Mouse (Mus musculus): ENCODE results near the gene Mybph. TPM values are rescaled to one million over a fixed set of nuclear protein-coding genes. Genes with fewer than 3 reads are reported as not detected.

Mybph gene
- polyA plus RNA-seq, 1 experiment: 0.89 TPM

GRCm38 (mm10) chr1:134219608-134220007 is 26.4 kb downstream of the Mybph start:
- WGBS: 89% methylated on average over 5 of the region's 5 CpGs

DNA sequence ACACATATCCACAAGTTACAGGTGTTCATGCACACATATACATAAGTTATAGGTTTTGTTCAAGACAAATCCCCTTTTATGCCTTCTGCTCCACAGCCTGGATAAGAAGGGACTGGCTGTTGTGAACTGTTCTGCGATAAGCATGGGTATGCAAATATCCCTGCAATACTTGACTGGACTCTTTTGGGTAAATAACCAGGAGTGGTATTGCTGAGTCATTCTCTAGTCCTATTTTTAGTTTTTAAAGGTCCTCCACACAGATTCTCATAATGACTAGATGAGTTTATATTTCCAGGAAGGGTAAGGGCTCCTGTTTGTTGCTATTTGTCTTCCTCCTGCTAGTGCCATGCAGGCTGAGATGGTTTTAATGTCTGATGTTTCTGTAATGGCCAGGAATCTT is 27.9 kb downstream of the Mybph start:
- no peak overlapping the region for H3K27ac ChIP-seq (ENCODE audit: insufficient read depth, low read depth, low read length)
- TF ChIP-seq POLR2A (IDR thresholded peaks at IDR 0.05; ENCODE audit: low read depth, low read length): no peak
- DNase-seq: no peak

More at GRCm38 (mm10) chr1:134219608-134220007, 26.4 kb downstream of the Mybph start:
- Histone ChIP-seq H3K4me1 (ENCODE audit: control insufficient read depth, insufficient read depth, low read length) (peaks cover 10% of the 10 kb centered on the region; the same call in 1 of the 2 replicates), H3K36me3 (ENCODE audit: control insufficient read depth, insufficient read depth, low read length) (no peaks in the 10 kb centered on the region), H3K27me3 (replicated peaks; ENCODE audit: control insufficient read depth, insufficient read depth, low read length) (no peaks in the 10 kb centered on the region), H3K4me3 (ENCODE audit: insufficient read depth, low read depth, low read length) (no peak overlapping the region), H3K27ac (ENCODE audit: insufficient read depth, low read depth, low read length) (no peak overlapping the region)
- TF ChIP-seq POLR2A (IDR thresholded peaks at IDR 0.05; ENCODE audit: low read depth, low read length) (no peak), CTCF (conservative IDR thresholded peaks at IDR 0.05; ENCODE audit: insufficient read depth, insufficient read length, low read depth, low read length) (no peak)
- no peak for DNase-seq

GRCm38 (mm10) chr1:134222122-134223055 is 29.1 kb downstream of the Mybph start:
- H3K4me3 ChIP-seq (ENCODE audit: insufficient read depth, low read depth, low read length): no peak overlapping the region
- peak; percentile 83 for DNase-seq
- H3K27ac ChIP-seq (ENCODE audit: insufficient read depth, low read depth, low read length): no peak overlapping the region
- 30% methylated on average over 8 of the region's 8 CpGs for WGBS
- H3K4me1 ChIP-seq (ENCODE audit: control insufficient read depth, insufficient read depth, low read length): peaks cover 6% of the 10 kb centered on the region; the same call in 1 of the 2 replicates
- H3K27me3 ChIP-seq (replicated peaks; ENCODE audit: control insufficient read depth, insufficient read depth, low read length): no peaks in the 10 kb centered on the region
- TF ChIP-seq POLR2A (IDR thresholded peaks at IDR 0.05; ENCODE audit: low read depth, low read length) (no peak), CTCF (conservative IDR thresholded peaks at IDR 0.05; ENCODE audit: insufficient read depth, insufficient read length, low read depth, low read length) (no peak)
- no peaks in the 10 kb centered on the region for H3K36me3 ChIP-seq (ENCODE audit: control insufficient read depth, insufficient read depth, low read length)

More for the DNA sequence above, 27.9 kb downstream of the Mybph start:
- Histone ChIP-seq H3K27me3 (replicated peaks; ENCODE audit: control insufficient read depth, insufficient read depth, low read length) (no peaks in the 10 kb centered on the region), H3K36me3 (ENCODE audit: control insufficient read depth, insufficient read depth, low read length) (no peaks in the 10 kb centered on the region), H3K4me3 (ENCODE audit: insufficient read depth, low read depth, low read length) (no peak overlapping the region), H3K4me1 (ENCODE audit: control insufficient read depth, insufficient read depth, low read length) (peaks cover 10% of the 10 kb centered on the region; the same call in 1 of the 2 replicates)
- WGBS: 28% methylated on average over 1 of the region's 1 CpGs

DNA sequence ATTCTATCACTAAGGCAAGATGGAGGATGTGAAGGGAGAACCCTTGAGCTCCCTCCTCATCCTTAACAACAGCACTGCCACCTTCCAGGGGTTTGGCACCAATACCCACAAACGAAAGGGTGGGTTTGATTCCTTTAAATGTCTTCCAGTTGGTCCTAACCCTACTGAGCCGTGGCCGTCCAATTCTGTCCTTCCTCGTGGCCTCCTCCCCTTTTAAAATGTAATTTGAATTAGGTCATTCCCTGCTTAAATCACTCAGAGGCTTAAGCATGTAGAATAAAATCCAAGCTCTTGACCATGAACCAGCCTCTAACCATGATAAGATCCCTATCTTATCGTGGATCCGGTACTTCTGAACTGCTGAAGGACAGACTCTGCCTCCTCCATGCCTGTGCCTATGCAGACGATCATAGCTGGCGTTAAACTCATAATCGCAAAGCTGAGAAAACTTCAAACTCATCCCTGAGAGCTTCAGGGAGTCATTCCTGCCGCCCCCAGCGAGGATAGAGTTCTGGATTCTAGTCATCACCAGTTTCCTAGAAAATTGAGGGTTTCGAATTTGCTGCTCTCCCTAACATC is 31.5 kb downstream of the Mybph start:
- Histone ChIP-seq H3K27ac (ENCODE audit: insufficient read depth, low read depth, low read length) (no peak overlapping the region), H3K4me3 (ENCODE audit: insufficient read depth, low read depth, low read length) (no peak overlapping the region), H3K4me1 (ENCODE audit: control insufficient read depth, insufficient read depth, low read length) (peaks cover 6% of the 10 kb centered on the region; the same call in 1 of the 2 replicates), H3K27me3 (replicated peaks; ENCODE audit: control insufficient read depth, insufficient read depth, low read length) (no peaks in the 10 kb centered on the region), H3K36me3 (ENCODE audit: control insufficient read depth, insufficient read depth, low read length) (no peaks in the 10 kb centered on the region)
- no peak for TF ChIP-seq CTCF (conservative IDR thresholded peaks at IDR 0.05; ENCODE audit: insufficient read depth, insufficient read length, low read depth, low read length)
- TF ChIP-seq POLR2A (IDR thresholded peaks at IDR 0.05; ENCODE audit: low read depth, low read length): no peak
- DNase-seq: no peak
- 86% methylated on average over 12 of the region's 12 CpGs for WGBS

DNA sequence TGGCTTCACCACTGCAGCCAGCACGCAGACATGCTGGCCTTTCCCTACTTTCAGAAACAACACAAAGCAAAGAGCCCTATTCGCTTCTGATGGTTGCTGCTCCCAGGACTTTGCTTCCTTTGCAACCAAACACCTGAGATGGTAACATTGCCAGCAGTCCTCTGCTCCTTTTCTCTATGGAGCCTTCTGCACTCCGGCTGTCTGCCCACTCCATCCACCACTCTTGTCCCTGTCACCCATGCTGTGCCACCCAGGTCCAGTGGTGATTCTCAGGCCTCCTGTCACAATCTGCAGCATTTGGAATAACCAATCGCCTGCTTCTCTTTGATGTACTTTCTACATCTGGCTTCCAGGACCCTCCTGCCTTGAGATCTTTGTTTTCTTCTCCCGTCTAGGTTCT is 32.1 kb downstream of the Mybph start:
- no peak overlapping the region for H3K27ac ChIP-seq (ENCODE audit: insufficient read depth, low read depth, low read length)
- WGBS: 95% methylated on average over 5 of the region's 5 CpGs
- peaks cover 6% of the 10 kb centered on the region; the same call in 1 of the 2 replicates for H3K4me1 ChIP-seq (ENCODE audit: control insufficient read depth, insufficient read depth, low read length)
- no peak overlapping the region for H3K4me3 ChIP-seq (ENCODE audit: insufficient read depth, low read depth, low read length)
- no peaks in the 10 kb centered on the region for H3K27me3 ChIP-seq (replicated peaks; ENCODE audit: control insufficient read depth, insufficient read depth, low read length)
- H3K36me3 ChIP-seq (ENCODE audit: control insufficient read depth, insufficient read depth, low read length): no peaks in the 10 kb centered on the region
- TF ChIP-seq CTCF (conservative IDR thresholded peaks at IDR 0.05; ENCODE audit: insufficient read depth, insufficient read length, low read depth, low read length) (no peak), POLR2A (IDR thresholded peaks at IDR 0.05; ENCODE audit: low read depth, low read length) (no peak)
- DNase-seq: no peak

GRCm38 (mm10) chr1:134226739-134227138 is 33.5 kb downstream of the Mybph start:
- H3K4me1 ChIP-seq (ENCODE audit: control insufficient read depth, insufficient read depth, low read length): peaks cover 6% of the 10 kb centered on the region; the same call in 1 of the 2 replicates

More at GRCm38 (mm10) chr1:134226739-134227138, 33.5 kb downstream of the Mybph start:
- 79% methylated on average over 8 of the region's 8 CpGs for WGBS
- no peaks in the 10 kb centered on the region for H3K27me3 ChIP-seq (replicated peaks; ENCODE audit: control insufficient read depth, insufficient read depth, low read length)
- no peak overlapping the region for H3K4me3 ChIP-seq (ENCODE audit: insufficient read depth, low read depth, low read length)
- H3K27ac ChIP-seq (ENCODE audit: insufficient read depth, low read depth, low read length): no peak overlapping the region
- H3K36me3 ChIP-seq (ENCODE audit: control insufficient read depth, insufficient read depth, low read length): no peaks in the 10 kb centered on the region
- no peak for TF ChIP-seq POLR2A (IDR thresholded peaks at IDR 0.05; ENCODE audit: low read depth, low read length)
- no peak for TF ChIP-seq CTCF (conservative IDR thresholded peaks at IDR 0.05; ENCODE audit: insufficient read depth, insufficient read length, low read depth, low read length)
- DNase-seq: no peak

Data from kidney, adult 2 months (tissue).